ENCODE assay signal across 8 mouse cellular contexts in the genomic region with DNA sequence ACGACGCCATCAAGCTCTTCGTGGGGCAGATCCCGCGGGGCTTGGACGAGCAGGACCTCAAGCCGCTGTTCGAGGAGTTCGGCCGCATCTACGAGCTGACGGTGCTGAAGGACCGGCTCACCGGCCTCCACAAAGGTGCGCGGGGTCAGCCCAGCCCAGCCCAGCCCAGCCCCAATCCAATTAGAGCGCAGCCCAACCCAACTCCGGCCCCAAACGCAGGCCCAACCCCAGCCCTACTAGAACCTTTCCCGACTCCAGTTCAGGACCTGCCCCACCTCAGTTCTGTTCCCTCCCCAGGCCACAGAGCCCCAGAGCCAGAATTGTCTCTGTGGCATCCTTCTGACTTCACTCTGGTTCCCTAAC. TPM values are rescaled to one million over a fixed set of nuclear protein-coding genes. Genes with fewer than 3 reads are reported as not detected.
DNase-seq lines count a peak whose midpoint lies in the region; ATAC-seq and TF ChIP-seq lines count a peak whose summit lies in the region.

No protein-coding gene starts in this region.

- 0% methylated on average over 9 of the region's 20 CpGs for WGBS in lung, postnatal 0 days
- WGBS in forebrain, embryonic 13.5 days, result 2% methylated on average over 19 of the region's 20 CpGs
- 0% methylated on average over 20 of the region's 20 CpGs for WGBS in limb, embryonic 12.5 days
- WGBS in olfactory bulb, adult 2 months, result under 1% methylated on average over 20 of the region's 20 CpGs

- ATAC-seq in lung, postnatal 0 days, result no peak; the same call in 1 of the 2 replicates
- no peak; the same call in 1 of the 2 replicates for ATAC-seq in forebrain, embryonic 13.5 days
- no peak; the same call in 1 of the 2 replicates for ATAC-seq in limb, embryonic 12.5 days (ENCODE audit: insufficient number of reproducible peaks, insufficient read depth, low FRiP score, low TSS enrichment, low read depth)

- H3K27me3 ChIP-seq in lung, postnatal 0 days (replicated peaks; ENCODE audit: insufficient read depth, low read length), result 0 out of 2 replicates have a peak, but pooled peaks cover 10% of the 10 kb centered on the region
- H3K27me3 ChIP-seq in forebrain, embryonic 13.5 days, result peaks cover 39% of the 10 kb centered on the region
- H3K27me3 ChIP-seq in limb, embryonic 12.5 days, result peaks cover 51% of the 10 kb centered on the region

- H3K4me1 ChIP-seq in lung, postnatal 0 days (ENCODE audit: insufficient read depth, low read depth, low read length), result no peaks in the 10 kb centered on the region
- peaks cover 17% of the 10 kb centered on the region; the same call in 1 of the 2 replicates for H3K4me1 ChIP-seq in forebrain, embryonic 13.5 days
- peaks cover 11% of the 10 kb centered on the region; the same call in 1 of the 2 replicates for H3K4me1 ChIP-seq in limb, embryonic 12.5 days (replicated peaks)
- H3K4me1 ChIP-seq in olfactory bulb, adult 2 months (ENCODE audit: control insufficient read depth, insufficient read depth, low read length), result peaks cover 10% of the 10 kb centered on the region

- no peak for TF ChIP-seq CTCF in lung, postnatal 0 days (IDR thresholded peaks at IDR 0.05)
- TF ChIP-seq CTCF in olfactory bulb, adult 2 months (IDR thresholded peaks at IDR 0.05; ENCODE audit: insufficient read depth, low read depth, low read length), result no peak

- H3K36me3 ChIP-seq in lung, postnatal 0 days (ENCODE audit: insufficient read depth, low read length), result no peaks in the 10 kb centered on the region
- no peaks in the 10 kb centered on the region for H3K36me3 ChIP-seq in forebrain, embryonic 13.5 days (ENCODE audit: poor library complexity, severe bottlenecking)
- H3K36me3 ChIP-seq in limb, embryonic 12.5 days, result no peaks in the 10 kb centered on the region

- peak overlapping the region; percentile 41 for H3K4me3 ChIP-seq in lung, postnatal 0 days (ENCODE audit: low read depth, low read length)
- peak overlapping the region; percentile 54 for H3K4me3 ChIP-seq in forebrain, embryonic 13.5 days
- peak overlapping the region; percentile 44 for H3K4me3 ChIP-seq in limb, embryonic 12.5 days (replicated peaks)
- peak overlapping the region; percentile 60 for H3K4me3 ChIP-seq in olfactory bulb, adult 2 months (ENCODE audit: insufficient read depth, low read depth, low read length)

- no peaks in the 10 kb centered on the region for H3K9me3 ChIP-seq in lung, postnatal 0 days (ENCODE audit: low read length)
- no peaks in the 10 kb centered on the region for H3K9me3 ChIP-seq in forebrain, embryonic 13.5 days (replicated peaks)
- H3K9me3 ChIP-seq in limb, embryonic 12.5 days, result no peaks in the 10 kb centered on the region

- no peak for TF ChIP-seq POLR2A in olfactory bulb, adult 2 months (IDR thresholded peaks at IDR 0.05; ENCODE audit: insufficient read depth, low read depth, low read length)

- DNase-seq in lung, postnatal 0 days (ENCODE audit: low spot score), result no peak
- no peak for DNase-seq in lung, postnatal 14 days
- DNase-seq in frontal cortex, adult 2 months (ENCODE audit: extremely low spot score in 1 of 2, low spot score in 1 of 2), result no peak
- no peak for DNase-seq in gastrocnemius, postnatal 36 days
- no peak for DNase-seq in layer of hippocampus, adult 8-10 months (ENCODE audit: low spot score in 2 of 2)

- no peak overlapping the region for H3K27ac ChIP-seq in lung, postnatal 0 days (ENCODE audit: low read length)
- H3K27ac ChIP-seq in forebrain, embryonic 13.5 days, result 0 out of 2 replicates have a peak overlapping the region, but pooled peaks have one; percentile 14
- H3K27ac ChIP-seq in limb, embryonic 12.5 days, result no peak overlapping the region
- no peak overlapping the region for H3K27ac ChIP-seq in olfactory bulb, adult 2 months (ENCODE audit: insufficient read depth, low read depth, low read length)

- TF ChIP-seq EP300 in lung, postnatal 0 days (IDR thresholded peaks at IDR 0.05), result no peak

- peak overlapping the region; percentile 64 for H3K4me2 ChIP-seq in lung, postnatal 0 days (replicated peaks; ENCODE audit: low read depth, low read length)
- H3K4me2 ChIP-seq in forebrain, embryonic 13.5 days, result peak overlapping the region; percentile 79
- H3K4me2 ChIP-seq in limb, embryonic 12.5 days, result peak overlapping the region; percentile 67

- H3K9ac ChIP-seq in lung, postnatal 0 days (replicated peaks; ENCODE audit: low read depth), result no peak overlapping the region
- H3K9ac ChIP-seq in forebrain, embryonic 13.5 days, result peak overlapping the region; percentile 68
- H3K9ac ChIP-seq in limb, embryonic 12.5 days (replicated peaks), result no peak overlapping the region

- intact Hi-C loops in gastrocnemius, postnatal 36 days (cut with DNase I), result no loop called here

RNA-seq across cellular contexts. Expression of gene Celf6, which starts 0.8 kb away (rescaled TPM):
- polyA plus RNA-seq in lung, postnatal 0 days (2015; fragmentation: Nextera tagmentation; extraction: Ambion mirVana), result 0.16 and 0.25 TPM in 2 replicates
- polyA plus RNA-seq in forebrain, embryonic 13.5 days (2015; fragmentation: Nextera tagmentation; extraction: Ambion mirVana), result 19.5 and 25.5 TPM in 2 replicates
- 0.26 and 0.39 TPM in 2 replicates for polyA plus RNA-seq in limb, embryonic 12.5 days (2016; fragmentation: Nextera tagmentation; extraction: Ambion mirVana)
- not detected in 2 replicates for polyA plus RNA-seq in olfactory bulb, adult 2 months (2012; ENCODE audit: insufficient read depth, insufficient read length, low replicate concordance, missing spikeins)
- polyA plus RNA-seq in frontal cortex, adult 2 months (2012; rRNA removed), result 17.5 and 19.3 TPM in 2 replicates
- not detected for total RNA-seq in gastrocnemius, postnatal 36 days (2021)
- total RNA-seq in layer of hippocampus, adult 8-10 months (2022), result 10 to 100 TPM; 27.3 to 34.8 (median 31.1) TPM

RNA-seq across cellular contexts. Expression of gene Parp6, which starts 38.6 kb away (rescaled TPM):
- 18.3 and 22.1 TPM in 2 replicates for polyA plus RNA-seq in lung, postnatal 0 days (2015; fragmentation: Nextera tagmentation; extraction: Ambion mirVana)
- 154 and 155 TPM in 2 replicates for polyA plus RNA-seq in forebrain, embryonic 13.5 days (2015; fragmentation: Nextera tagmentation; extraction: Ambion mirVana)
- 29.7 and 31.1 TPM in 2 replicates for polyA plus RNA-seq in limb, embryonic 12.5 days (2016; fragmentation: Nextera tagmentation; extraction: Ambion mirVana)
- not detected in 2 replicates for polyA plus RNA-seq in olfactory bulb, adult 2 months (2012; ENCODE audit: insufficient read depth, insufficient read length, low replicate concordance, missing spikeins)
- polyA plus RNA-seq in frontal cortex, adult 2 months (2012; rRNA removed), result 186 and 191 TPM in 2 replicates
- total RNA-seq in gastrocnemius, postnatal 36 days (2021), result 10 to 100 TPM; 17.3 to 21.9 TPM
- total RNA-seq in layer of hippocampus, adult 8-10 months (2022), result 100 to 1,000 TPM; 118 to 145 (median 127) TPM

RNA-seq across cellular contexts. Expression of gene Tmem202, which starts 38.8 kb away (rescaled TPM):
- polyA plus RNA-seq in lung, postnatal 0 days (2015; fragmentation: Nextera tagmentation; extraction: Ambion mirVana), result 0.57 and 0.83 TPM in 2 replicates
- 0.49 TPM in 1 of 2 replicates, not detected in the other for polyA plus RNA-seq in forebrain, embryonic 13.5 days (2015; fragmentation: Nextera tagmentation; extraction: Ambion mirVana)
- 0.19 TPM in 1 of 2 replicates, not detected in the other for polyA plus RNA-seq in limb, embryonic 12.5 days (2016; fragmentation: Nextera tagmentation; extraction: Ambion mirVana)
- polyA plus RNA-seq in olfactory bulb, adult 2 months (2012; ENCODE audit: insufficient read depth, insufficient read length, low replicate concordance, missing spikeins), result not detected in 2 replicates
- 2.5 and 3.6 TPM in 2 replicates for polyA plus RNA-seq in frontal cortex, adult 2 months (2012; rRNA removed)
- under 1 TPM; 0.22 to 0.46 TPM for total RNA-seq in gastrocnemius, postnatal 36 days (2021)
- 1 to 10 TPM; 1.8 to 3.3 (median 2.9) TPM for total RNA-seq in layer of hippocampus, adult 8-10 months (2022)

RNA-seq across cellular contexts. Expression of gene Hexa, which starts 39.1 kb away (rescaled TPM):
- polyA plus RNA-seq in lung, postnatal 0 days (2015; fragmentation: Nextera tagmentation; extraction: Ambion mirVana), result 61.6 and 69.9 TPM in 2 replicates
- 35.8 and 38.8 TPM in 2 replicates for polyA plus RNA-seq in forebrain, embryonic 13.5 days (2015; fragmentation: Nextera tagmentation; extraction: Ambion mirVana)
- polyA plus RNA-seq in limb, embryonic 12.5 days (2016; fragmentation: Nextera tagmentation; extraction: Ambion mirVana), result 49.7 and 53.0 TPM in 2 replicates
- not detected in 2 replicates for polyA plus RNA-seq in olfactory bulb, adult 2 months (2012; ENCODE audit: insufficient read depth, insufficient read length, low replicate concordance, missing spikeins)
- polyA plus RNA-seq in frontal cortex, adult 2 months (2012; rRNA removed), result 59.6 and 59.9 TPM in 2 replicates
- total RNA-seq in gastrocnemius, postnatal 36 days (2021), result 10 to 100 TPM; 22.6 to 23.6 TPM
- 100 to 1,000 TPM in 2 of 4 experiments, 10 to 100 TPM in 2; 49.0 to 144 (median 85.2) TPM for total RNA-seq in layer of hippocampus, adult 8-10 months (2022)

Comparison
In these comparisons a context has a peak if more than half of its experiments do, and no peak if none do; other contexts are left out.
1. RNA of gene Celf6, which starts 0.8 kb away (polyA plus RNA-seq): 19.5 to 25.5 TPM in forebrain, embryonic 13.5 days and 17.5 to 19.3 TPM in frontal cortex, adult 2 months; 0.26 to 0.39 TPM in limb, embryonic 12.5 days, 0.16 to 0.25 TPM in lung, postnatal 0 days and not detected in olfactory bulb, adult 2 months; every median in the first group is over 10 times any median in the second.
2. Peak in every context shown above with its lines, with median percentiles within 50 percentile points of each other: H3K4me2 ChIP-seq and H3K4me3 ChIP-seq.